Mouse (Mus musculus): Measurements from ENCODE around the gene Pde10a. TPM values are rescaled to one million over a fixed set of nuclear protein-coding genes. Genes with fewer than 3 reads are reported as not detected.

Pde10a gene
- total RNA-seq, 2 experiments from 2014 or later: 67.6 to 71.6 TPM

DNA sequence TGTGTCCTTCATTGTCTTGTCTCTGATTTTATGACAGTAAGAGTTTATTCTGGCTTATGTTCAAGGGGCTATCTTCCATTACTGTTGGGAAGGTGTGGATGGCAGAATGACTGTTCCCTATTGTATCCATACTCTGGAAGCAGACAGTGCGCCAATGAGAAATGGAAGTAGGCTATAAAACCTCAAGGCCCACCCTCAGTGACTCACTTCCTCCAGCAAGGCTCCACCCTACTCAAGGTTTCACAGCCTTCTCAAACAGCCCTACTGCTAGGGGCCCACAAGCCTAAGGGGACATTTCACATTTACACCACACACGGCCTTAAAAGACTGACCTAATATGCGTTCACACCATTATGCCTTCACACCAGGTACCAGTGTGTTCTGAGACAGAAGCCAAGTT lies 20.8 kb upstream of the Pde10a start:
- no peak for TF ChIP-seq CTCF (conservative IDR thresholded peaks at IDR 0.05)
- Histone ChIP-seq H3K27ac (no peak overlapping the region), H3K4me3 (no peak overlapping the region)
- no peak for DNase-seq (ENCODE audit: low spot score in 2 of 2)

DNA sequence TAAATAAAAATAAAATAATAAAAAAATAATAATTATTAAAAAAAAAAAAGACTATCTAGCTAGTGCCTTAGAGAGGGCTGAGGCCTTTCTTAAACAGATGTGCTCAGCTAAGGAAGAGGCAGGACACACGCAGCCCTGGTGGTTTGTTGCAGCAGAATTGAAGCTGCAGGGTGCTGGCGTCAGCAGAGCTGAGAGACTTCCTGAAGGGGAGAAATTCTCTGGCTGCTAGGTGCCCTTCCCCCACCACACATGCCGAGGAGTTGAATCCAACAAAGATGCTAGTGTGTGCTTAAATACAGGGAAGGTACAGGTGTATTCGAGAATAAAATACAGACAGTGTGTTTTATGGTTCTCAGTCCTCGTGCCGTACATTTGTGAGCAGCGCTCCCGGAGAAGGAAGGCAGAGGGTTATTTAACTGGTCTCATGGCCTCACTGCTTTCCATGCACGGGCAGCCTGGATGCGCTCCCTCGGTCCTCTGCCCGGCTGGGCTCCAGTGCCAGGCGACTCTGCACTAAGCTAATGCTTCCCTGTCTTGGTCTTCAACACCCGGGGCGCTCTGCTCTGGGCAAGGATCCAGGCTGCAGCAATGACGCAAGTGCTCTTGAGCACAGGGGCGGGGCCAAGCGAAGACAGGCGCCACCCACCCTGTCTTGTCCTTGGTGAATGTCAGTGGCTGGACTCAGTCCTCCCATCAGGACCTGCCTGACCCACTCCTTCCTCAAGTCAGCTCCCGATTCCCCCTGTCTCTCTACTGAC lies 19.3 kb upstream of the Pde10a start:
- peak overlapping the region; percentile 47 for H3K4me3 ChIP-seq
- DNase-seq (ENCODE audit: low spot score in 2 of 2): peak; percentile 85 to 90
- H3K27ac ChIP-seq: peak overlapping the region; percentile 90
- peak; percentile 8 for TF ChIP-seq CTCF (conservative IDR thresholded peaks at IDR 0.05)

DNA sequence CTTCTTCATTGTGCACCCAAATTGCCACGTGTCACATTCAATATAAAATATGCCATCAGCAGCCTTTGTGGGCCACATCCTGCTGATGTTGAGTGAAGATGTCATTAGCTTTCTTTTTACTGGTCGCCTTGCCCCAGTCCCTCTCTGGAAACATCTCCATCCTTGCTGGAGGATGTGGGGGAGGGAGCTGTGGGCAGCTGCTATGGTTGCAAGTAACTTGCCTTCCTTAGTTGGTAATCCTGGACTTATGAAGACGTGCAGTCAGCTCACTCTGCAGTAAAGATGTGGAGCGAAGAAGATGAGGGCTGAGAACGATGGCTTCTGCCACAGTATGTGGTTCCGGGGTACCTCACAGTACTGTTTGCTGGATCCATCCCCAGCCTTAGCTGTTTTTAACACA lies 18.4 kb upstream of the Pde10a start:
- no peak for DNase-seq (ENCODE audit: low spot score in 2 of 2)
- Histone ChIP-seq H3K4me3 (no peak overlapping the region), H3K27ac (peak overlapping the region; percentile 90)
- no peak for TF ChIP-seq CTCF (conservative IDR thresholded peaks at IDR 0.05)

DNA sequence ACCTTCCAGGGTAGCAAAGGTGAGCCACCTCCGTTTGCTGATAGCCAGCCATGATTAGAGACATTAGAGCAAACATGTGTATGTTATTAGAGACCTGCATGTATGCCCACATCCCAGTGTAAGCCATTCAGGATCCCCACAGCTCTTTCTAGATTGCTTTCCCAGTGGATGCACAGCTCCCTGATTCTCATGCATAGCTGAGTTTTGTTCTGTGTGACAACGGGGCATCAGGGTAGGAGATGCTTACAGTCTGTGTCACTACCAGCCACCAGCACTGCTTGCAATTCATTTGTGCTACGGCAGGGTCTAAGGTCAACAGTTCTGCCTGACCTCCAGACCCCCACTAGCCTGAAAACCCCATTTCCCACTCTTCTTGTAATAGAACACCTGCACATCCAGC lies 17.5 kb upstream of the Pde10a start:
- H3K27ac ChIP-seq: peak overlapping the region; percentile 90
- no peak for TF ChIP-seq CTCF (conservative IDR thresholded peaks at IDR 0.05)

DNA sequence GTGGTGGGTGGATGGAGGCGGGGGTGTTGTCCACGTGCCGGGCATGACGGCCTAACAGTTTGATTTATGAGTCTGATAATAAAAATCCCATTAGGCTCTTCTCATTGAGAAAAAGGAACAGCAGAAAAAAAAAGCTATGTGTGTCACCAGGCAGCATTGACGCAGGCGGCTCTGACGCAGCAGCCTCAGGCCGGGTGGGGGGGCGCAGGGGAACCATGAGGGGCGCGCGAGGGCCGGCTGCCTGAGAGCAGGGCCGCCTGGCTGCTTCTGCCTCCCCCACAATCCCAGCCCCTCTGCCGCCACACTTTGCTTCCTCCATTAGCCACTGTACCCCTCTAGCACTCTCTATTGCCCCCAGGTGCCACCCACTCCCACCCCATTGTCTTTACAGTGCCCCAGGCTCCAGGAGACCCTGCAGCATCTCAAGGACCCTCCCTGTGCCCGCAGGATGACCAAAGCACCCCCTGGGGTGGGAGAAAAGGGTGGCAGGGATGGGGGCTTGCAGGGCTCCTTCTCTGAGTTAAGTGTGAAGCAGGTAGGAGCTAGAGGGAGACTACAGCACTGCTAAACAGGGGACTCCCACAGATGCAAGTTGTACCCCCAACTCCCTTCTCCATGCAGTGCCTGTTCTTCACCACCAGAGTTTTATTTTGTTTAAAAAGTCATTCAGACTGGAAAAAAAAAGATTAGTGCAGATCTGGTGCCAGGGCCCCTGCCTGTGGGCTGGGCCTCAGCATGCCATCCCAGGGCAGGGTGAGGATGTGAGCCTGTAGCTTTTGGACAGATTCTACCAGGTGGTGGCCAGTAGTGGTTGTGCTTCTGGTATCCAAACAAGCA lies 16.6 kb upstream of the Pde10a start:
- TF ChIP-seq CTCF (conservative IDR thresholded peaks at IDR 0.05): peak; percentile 72
- Histone ChIP-seq H3K4me3 (peak overlapping the region; percentile 34), H3K27ac (peak overlapping the region; percentile 90)
- peak; percentile 65 to 75 for DNase-seq (ENCODE audit: low spot score in 2 of 2)

More for the DNA sequence above, 17.5 kb upstream of the Pde10a start:
- H3K4me3 ChIP-seq: no peak overlapping the region; the same call in 1 of the 2 replicates
- no peak for DNase-seq (ENCODE audit: low spot score in 2 of 2)

DNA sequence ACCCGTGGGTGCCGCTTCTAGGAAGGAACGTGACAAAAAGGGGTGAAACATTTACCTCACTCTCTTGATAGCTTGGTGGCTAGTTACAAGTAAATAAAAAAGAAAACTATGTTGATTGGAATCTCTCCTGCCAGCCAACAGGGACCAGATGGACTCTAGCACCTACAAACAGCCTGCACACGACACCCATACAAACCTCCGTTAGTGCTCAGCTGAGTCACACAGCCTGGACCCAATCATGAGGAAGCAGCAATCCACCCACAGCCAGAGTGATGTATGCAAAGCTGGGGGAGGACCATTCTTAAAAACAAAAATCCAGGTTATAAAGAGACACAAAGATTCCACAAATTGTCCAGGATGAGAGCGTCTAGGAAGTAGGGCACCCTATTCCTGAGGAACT lies 9.2 kb upstream of the Pde10a start:
- no peak for TF ChIP-seq CTCF (conservative IDR thresholded peaks at IDR 0.05)
- DNase-seq (ENCODE audit: low spot score in 2 of 2): peak; percentile 52 to 79
- H3K27ac ChIP-seq: peak overlapping the region; percentile 71

DNA sequence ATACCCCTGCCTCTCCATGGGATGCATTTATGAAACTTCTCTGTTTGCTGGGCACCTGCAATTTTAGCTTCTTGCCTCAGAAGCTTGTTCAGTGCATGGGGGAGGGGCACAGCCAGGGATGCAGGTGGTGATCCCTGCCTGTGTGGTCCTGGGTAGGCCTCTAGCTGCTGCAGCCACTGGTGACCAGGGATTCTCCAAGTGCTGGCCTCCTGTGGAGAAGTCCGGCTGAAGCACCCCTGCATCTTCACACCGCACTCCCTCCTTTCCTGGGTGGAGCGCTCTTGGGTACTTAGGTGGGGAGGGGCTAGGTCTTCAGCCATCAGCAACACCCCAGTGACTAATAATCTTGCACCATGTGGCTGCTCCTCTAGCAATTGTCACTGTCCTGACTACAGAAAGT lies 1.2 kb upstream of the Pde10a start:
- H3K4me3 ChIP-seq: peak overlapping the region; percentile 76
- TF ChIP-seq CTCF (conservative IDR thresholded peaks at IDR 0.05): no peak
- no peak for DNase-seq (ENCODE audit: low spot score in 2 of 2)
- peak overlapping the region; percentile 97 for H3K27ac ChIP-seq

More for the DNA sequence above, 9.2 kb upstream of the Pde10a start:
- H3K4me3 ChIP-seq: no peak overlapping the region; the same call in 1 of the 2 replicates

DNA sequence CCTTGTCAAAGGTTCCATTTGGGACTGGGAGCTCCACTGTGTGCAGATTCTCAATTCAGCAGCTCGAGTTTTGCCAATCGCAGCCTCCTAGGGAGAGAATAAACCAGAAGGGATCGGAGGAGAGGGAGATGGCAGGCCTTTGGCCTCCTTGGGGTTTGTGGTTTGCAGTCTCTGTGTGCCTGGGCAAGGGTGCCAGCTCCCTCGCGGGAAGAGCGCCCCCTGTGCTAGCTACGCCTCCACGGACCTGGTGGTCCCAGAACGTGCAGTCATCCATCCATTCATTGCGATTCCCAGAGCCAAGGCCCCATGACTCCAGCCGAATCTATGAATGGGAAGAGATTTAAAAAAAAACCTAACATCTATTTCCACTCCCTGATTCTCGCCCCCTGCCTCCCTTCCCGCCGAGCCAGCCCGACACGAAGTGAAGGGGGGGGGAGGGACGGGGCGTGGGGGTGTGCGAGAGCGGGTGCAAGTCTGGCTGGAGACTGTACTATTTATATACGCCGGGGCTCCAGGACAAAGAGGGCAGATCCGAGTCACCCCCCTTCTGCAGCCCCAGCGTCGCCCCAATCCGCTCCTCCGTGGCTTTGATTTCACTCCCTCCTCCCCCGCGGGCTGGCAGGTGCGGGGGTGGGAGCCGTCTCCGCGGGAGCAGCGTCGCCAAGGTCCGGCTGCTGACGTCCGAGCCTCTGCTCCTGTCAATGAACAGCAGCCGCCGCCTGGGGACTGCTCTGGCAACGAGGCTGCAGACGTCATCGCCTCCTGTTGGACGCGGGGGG lies 596 bp upstream of the Pde10a start:
- peak; percentile 80 to 88 for DNase-seq (ENCODE audit: low spot score in 2 of 2)
- peak overlapping the region; percentile 97 for H3K27ac ChIP-seq
- peak overlapping the region; percentile 76 for H3K4me3 ChIP-seq
- TF ChIP-seq CTCF (conservative IDR thresholded peaks at IDR 0.05): peak; percentile 74

DNA sequence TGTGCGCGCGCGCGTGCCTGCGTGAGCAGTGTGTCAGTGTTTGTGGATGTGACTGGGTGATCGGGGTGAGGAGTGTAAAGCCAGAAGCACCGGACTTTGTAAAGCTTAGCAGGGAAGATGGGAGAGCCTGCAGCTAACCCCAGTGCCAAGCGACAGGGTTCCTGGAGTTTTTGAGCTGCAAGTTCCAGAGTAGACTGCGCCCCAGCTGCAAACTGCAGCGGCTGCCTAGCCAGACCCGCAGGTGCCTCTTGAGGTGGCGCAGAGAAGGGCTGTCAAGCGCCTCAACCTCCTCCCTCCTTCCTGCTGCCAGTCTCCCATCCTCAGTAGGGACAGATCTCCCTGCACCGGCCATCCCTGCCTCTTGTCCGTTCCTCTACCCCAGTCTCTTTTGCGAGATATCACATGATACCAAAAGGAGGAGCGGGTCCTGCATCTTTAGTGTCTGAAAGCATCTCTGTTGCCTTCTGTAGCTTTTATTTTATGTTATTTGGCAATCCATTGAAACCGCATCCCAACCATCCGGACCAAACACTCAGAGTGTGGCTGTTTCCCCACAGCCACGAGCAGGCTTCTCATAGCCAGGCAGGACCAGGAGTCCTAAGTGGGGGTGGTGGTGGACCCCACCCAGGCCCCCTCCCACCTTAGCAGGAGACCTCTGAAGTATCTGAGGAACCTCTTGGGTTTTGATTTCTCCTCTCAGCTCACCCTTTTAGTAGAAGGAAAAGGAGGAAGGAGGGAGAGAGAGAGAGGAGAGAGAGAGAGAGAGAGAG lies 984 bp downstream of the Pde10a start:
- Histone ChIP-seq H3K4me3 (peak overlapping the region; percentile 76), H3K27ac (peak overlapping the region; percentile 97)
- TF ChIP-seq CTCF (conservative IDR thresholded peaks at IDR 0.05): no peak
- peak in 1 of 2 experiments; percentile 36 for DNase-seq (ENCODE audit: low spot score in 2 of 2)

DNA sequence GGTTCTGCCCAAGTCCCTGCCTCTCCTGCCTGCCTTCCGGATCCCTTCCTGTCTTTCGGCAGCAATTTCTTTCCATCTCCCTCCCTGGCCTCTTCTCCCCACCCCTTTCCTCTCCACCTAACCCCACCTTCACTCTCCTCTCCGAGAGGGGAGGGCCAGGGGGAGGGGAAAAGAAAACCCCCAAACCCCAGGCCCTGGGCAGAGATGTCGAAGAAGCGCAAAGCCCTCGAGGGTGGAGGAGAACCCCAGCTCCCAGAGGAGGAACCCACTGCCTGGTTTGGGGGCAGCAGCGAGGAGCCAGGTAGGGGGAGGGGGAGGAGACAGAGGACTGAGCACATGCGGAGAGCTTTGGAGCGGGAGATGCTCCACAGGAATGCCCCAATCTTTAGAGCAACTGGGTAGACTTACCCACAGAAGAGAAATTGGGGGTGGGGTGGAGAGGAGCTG lies 1.7 kb downstream of the Pde10a start:
- peak overlapping the region; percentile 97 for H3K27ac ChIP-seq
- no peak for TF ChIP-seq CTCF (conservative IDR thresholded peaks at IDR 0.05)
- peak; percentile 38 to 50 for DNase-seq (ENCODE audit: low spot score in 2 of 2)
- H3K4me3 ChIP-seq: peak overlapping the region; percentile 76

DNA sequence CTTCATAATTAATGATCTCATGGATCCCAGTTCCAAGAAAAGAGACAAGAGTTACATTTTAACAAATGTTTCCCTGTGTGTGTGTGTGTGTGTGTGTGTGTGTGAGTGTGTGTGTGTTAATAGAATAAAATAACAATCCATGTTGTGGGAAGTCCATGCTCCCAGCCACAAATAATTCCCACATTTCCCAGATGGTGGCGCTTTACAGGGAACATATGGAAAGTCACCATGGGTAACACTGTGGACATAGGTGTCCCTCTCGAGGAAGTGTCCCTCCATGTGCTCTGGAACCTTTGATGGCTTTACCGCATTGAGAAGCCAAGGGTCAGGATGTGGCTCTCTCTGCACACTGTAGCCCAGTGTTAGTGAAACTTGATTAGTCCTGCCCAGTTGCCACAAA lies 3.5 kb downstream of the Pde10a start:
- no peak overlapping the region for H3K27ac ChIP-seq
- TF ChIP-seq CTCF (conservative IDR thresholded peaks at IDR 0.05): no peak
- H3K4me3 ChIP-seq: no peak overlapping the region
- DNase-seq (ENCODE audit: low spot score in 2 of 2): no peak

DNA sequence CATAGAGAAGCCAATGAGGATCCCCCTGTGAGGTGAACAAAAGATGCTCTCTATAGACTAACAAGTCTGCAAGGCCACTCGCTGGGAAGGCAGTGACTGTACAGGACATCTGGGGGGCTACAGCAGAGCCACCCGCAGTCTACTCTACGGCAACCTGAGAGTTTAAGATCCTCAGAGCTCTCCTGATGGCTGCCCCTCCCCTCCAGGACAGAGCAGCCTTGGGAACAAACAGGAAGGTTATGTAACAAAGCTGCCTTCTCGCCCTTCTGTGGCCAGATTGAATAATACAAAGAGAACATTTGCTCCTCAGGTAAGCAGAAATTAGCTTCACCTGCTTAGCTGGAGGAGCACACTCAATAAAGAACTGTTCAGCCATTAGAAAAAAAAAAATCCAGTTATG lies 7.4 kb downstream of the Pde10a start:
- DNase-seq (ENCODE audit: low spot score in 2 of 2): no peak
- no peak overlapping the region for H3K27ac ChIP-seq
- no peak overlapping the region for H3K4me3 ChIP-seq
- no peak for TF ChIP-seq CTCF (conservative IDR thresholded peaks at IDR 0.05)
